Mouse (Mus musculus): ENCODE measurements around the gene Ccnc. TPM values are rescaled to one million over a fixed set of nuclear protein-coding genes. Genes with fewer than 3 reads are reported as not detected.

Ccnc gene
- polyA plus RNA-seq, 1 experiment from 2014 or later: 39.8 TPM

- H3K36me3 ChIP-seq: no peaks in the 10 kb centered on the region
- peak; percentile 57; the same call in 1 of the 2 replicates for ATAC-seq (ENCODE audit: insufficient number of reproducible peaks, low FRiP score, low TSS enrichment, low read depth)
- WGBS: 3% methylated on average over 51 of the region's 51 CpGs
- H3K4me3 ChIP-seq (replicated peaks): peak overlapping the region; percentile 47
- H3K4me2 ChIP-seq (replicated peaks): peak overlapping the region; percentile 93
- H3K9ac ChIP-seq: no peak overlapping the region
- no peaks in the 10 kb centered on the region for H3K9me3 ChIP-seq (replicated peaks)
- no peak overlapping the region for H3K27ac ChIP-seq (replicated peaks)
- H3K4me1 ChIP-seq: peaks cover 9% of the 10 kb centered on the region
- H3K27me3 ChIP-seq: peaks cover 97% of the 10 kb centered on the region
These were observed 39.5 kb upstream of the Ccnc start for GRCm38 (mm10) chr4:21687783-21688702.

- Histone ChIP-seq H3K4me1 (peaks cover 9% of the 10 kb centered on the region), H3K9ac (no peak overlapping the region), H3K27ac (replicated peaks) (no peak overlapping the region), H3K9me3 (replicated peaks) (no peaks in the 10 kb centered on the region), H3K36me3 (no peaks in the 10 kb centered on the region), H3K27me3 (peaks cover 94% of the 10 kb centered on the region), H3K4me2 (replicated peaks) (peak overlapping the region; percentile 93), H3K4me3 (replicated peaks) (peak overlapping the region; percentile 47)
- ATAC-seq (ENCODE audit: insufficient number of reproducible peaks, low FRiP score, low TSS enrichment, low read depth): peak; percentile 34; the same call in 1 of the 2 replicates
- under 1% methylated on average over 64 of the region's 64 CpGs for WGBS
These were observed 38.7 kb upstream of the Ccnc start for GRCm38 (mm10) chr4:21688703-21689200.

- Histone ChIP-seq H3K9ac (no peak overlapping the region), H3K4me1 (peaks cover 9% of the 10 kb centered on the region), H3K36me3 (no peaks in the 10 kb centered on the region), H3K27me3 (peaks cover 88% of the 10 kb centered on the region), H3K9me3 (replicated peaks) (no peaks in the 10 kb centered on the region), H3K4me3 (replicated peaks) (peak overlapping the region; percentile 47; the same call in 1 of the 2 replicates), H3K4me2 (replicated peaks) (0 out of 2 replicates have a peak overlapping the region, but pooled peaks have one; percentile 93), H3K27ac (replicated peaks) (no peak overlapping the region)
- no peak for ATAC-seq (ENCODE audit: insufficient number of reproducible peaks, low FRiP score, low TSS enrichment, low read depth)
- WGBS: under 1% methylated on average over 18 of the region's 18 CpGs
These were observed 38.0 kb upstream of the Ccnc start for GRCm38 (mm10) chr4:21689492-21689941.

- no peak overlapping the region for H3K4me2 ChIP-seq (replicated peaks)
- peaks cover 87% of the 10 kb centered on the region for H3K27me3 ChIP-seq
- no peaks in the 10 kb centered on the region for H3K36me3 ChIP-seq
- H3K4me3 ChIP-seq (replicated peaks): no peak overlapping the region
- no peaks in the 10 kb centered on the region for H3K9me3 ChIP-seq (replicated peaks)
- peaks cover 9% of the 10 kb centered on the region for H3K4me1 ChIP-seq
- H3K9ac ChIP-seq: no peak overlapping the region
- H3K27ac ChIP-seq (replicated peaks): no peak overlapping the region
- 8% methylated on average over 7 of the region's 7 CpGs for WGBS
- ATAC-seq (ENCODE audit: insufficient number of reproducible peaks, low FRiP score, low TSS enrichment, low read depth): no peak
These were observed 37.3 kb upstream of the Ccnc start for GRCm38 (mm10) chr4:21690221-21690620.

GRCm38 (mm10) chr4:21695638-21696254 lies 31.8 kb upstream of the Ccnc start:
- Histone ChIP-seq H3K36me3 (no peaks in the 10 kb centered on the region), H3K4me1 (no peaks in the 10 kb centered on the region), H3K9me3 (replicated peaks) (no peaks in the 10 kb centered on the region), H3K27ac (replicated peaks) (no peak overlapping the region), H3K4me3 (replicated peaks) (no peak overlapping the region), H3K4me2 (replicated peaks) (no peak overlapping the region), H3K9ac (no peak overlapping the region), H3K27me3 (peaks cover 47% of the 10 kb centered on the region)
- ATAC-seq (ENCODE audit: insufficient number of reproducible peaks, low FRiP score, low TSS enrichment, low read depth): no peak
- 32% methylated on average over 7 of the region's 7 CpGs for WGBS

GRCm38 (mm10) chr4:21705046-21705445 lies 22.5 kb upstream of the Ccnc start:
- no peak for ATAC-seq (ENCODE audit: insufficient number of reproducible peaks, low FRiP score, low TSS enrichment, low read depth)

GRCm38 (mm10) chr4:21712147-21712546 lies 15.4 kb upstream of the Ccnc start:
- H3K4me2 ChIP-seq (replicated peaks): no peak overlapping the region; the same call in 1 of the 2 replicates
- H3K36me3 ChIP-seq: no peaks in the 10 kb centered on the region
- WGBS: 4% methylated on average over 13 of the region's 13 CpGs

More at GRCm38 (mm10) chr4:21705046-21705445, 22.5 kb upstream of the Ccnc start:
- Histone ChIP-seq H3K27me3 (no peaks in the 10 kb centered on the region), H3K9me3 (replicated peaks) (no peaks in the 10 kb centered on the region), H3K4me2 (replicated peaks) (no peak overlapping the region), H3K36me3 (no peaks in the 10 kb centered on the region), H3K27ac (replicated peaks) (no peak overlapping the region), H3K4me3 (replicated peaks) (no peak overlapping the region), H3K9ac (no peak overlapping the region), H3K4me1 (no peaks in the 10 kb centered on the region)
- WGBS: 54% methylated on average over 1 of the region's 1 CpGs

GRCm38 (mm10) chr4:21722752-21723334 lies 4.7 kb upstream of the Ccnc start:
- Histone ChIP-seq H3K27me3 (no peaks in the 10 kb centered on the region), H3K4me1 (no peaks in the 10 kb centered on the region), H3K4me3 (replicated peaks) (no peak overlapping the region), H3K9me3 (replicated peaks) (no peaks in the 10 kb centered on the region), H3K4me2 (replicated peaks) (no peak overlapping the region), H3K36me3 (no peaks in the 10 kb centered on the region), H3K9ac (no peak overlapping the region), H3K27ac (replicated peaks) (no peak overlapping the region)
- no peak for ATAC-seq (ENCODE audit: insufficient number of reproducible peaks, low FRiP score, low TSS enrichment, low read depth)
- WGBS: 48% methylated on average over 7 of the region's 7 CpGs

More at GRCm38 (mm10) chr4:21712147-21712546, 15.4 kb upstream of the Ccnc start:
- no peak overlapping the region for H3K4me3 ChIP-seq (replicated peaks)
- no peak overlapping the region for H3K27ac ChIP-seq (replicated peaks)
- no peaks in the 10 kb centered on the region for H3K27me3 ChIP-seq
- no peak overlapping the region for H3K9ac ChIP-seq
- ATAC-seq (ENCODE audit: insufficient number of reproducible peaks, low FRiP score, low TSS enrichment, low read depth): peak; percentile 87
- H3K4me1 ChIP-seq: no peaks in the 10 kb centered on the region
- H3K9me3 ChIP-seq (replicated peaks): no peaks in the 10 kb centered on the region

GRCm38 (mm10) chr4:21726912-21727614 lies 438 bp upstream of the Ccnc start:
- peak overlapping the region; percentile 71 for H3K4me2 ChIP-seq (replicated peaks)
- WGBS: under 1% methylated on average over 22 of the region's 22 CpGs
- peak overlapping the region; percentile 87 for H3K4me3 ChIP-seq (replicated peaks)
- ATAC-seq (ENCODE audit: insufficient number of reproducible peaks, low FRiP score, low TSS enrichment, low read depth): no peak
- peaks cover 6% of the 10 kb centered on the region for H3K4me1 ChIP-seq
- H3K27ac ChIP-seq (replicated peaks): peak overlapping the region; percentile 82
- H3K36me3 ChIP-seq: no peaks in the 10 kb centered on the region
- H3K27me3 ChIP-seq: no peaks in the 10 kb centered on the region
- H3K9ac ChIP-seq: peak overlapping the region; percentile 67
- no peaks in the 10 kb centered on the region for H3K9me3 ChIP-seq (replicated peaks)

GRCm38 (mm10) chr4:21739169-21739568 lies 11.7 kb downstream of the Ccnc start:
- Histone ChIP-seq H3K9ac (no peak overlapping the region), H3K27me3 (no peaks in the 10 kb centered on the region), H3K4me2 (replicated peaks) (no peak overlapping the region), H3K36me3 (peaks cover 8% of the 10 kb centered on the region; the same call in 1 of the 2 replicates), H3K4me1 (no peaks in the 10 kb centered on the region), H3K27ac (replicated peaks) (no peak overlapping the region), H3K4me3 (replicated peaks) (no peak overlapping the region), H3K9me3 (replicated peaks) (no peaks in the 10 kb centered on the region)
- 91% methylated on average over 4 of the region's 4 CpGs for WGBS
- ATAC-seq (ENCODE audit: insufficient number of reproducible peaks, low FRiP score, low TSS enrichment, low read depth): no peak
